Mouse (Mus musculus) lung, adult 18-20 months (tissue): ENCODE results near the gene Selenom.

ENCODE experiments used
- DNase-seq, 2 experiments: peaks; one replicate each; pipeline ENCODE4 v3.0.0; 2022; ENCODE audit warnings: mixed read lengths in 2 of 2

The Selenom gene

DNA sequence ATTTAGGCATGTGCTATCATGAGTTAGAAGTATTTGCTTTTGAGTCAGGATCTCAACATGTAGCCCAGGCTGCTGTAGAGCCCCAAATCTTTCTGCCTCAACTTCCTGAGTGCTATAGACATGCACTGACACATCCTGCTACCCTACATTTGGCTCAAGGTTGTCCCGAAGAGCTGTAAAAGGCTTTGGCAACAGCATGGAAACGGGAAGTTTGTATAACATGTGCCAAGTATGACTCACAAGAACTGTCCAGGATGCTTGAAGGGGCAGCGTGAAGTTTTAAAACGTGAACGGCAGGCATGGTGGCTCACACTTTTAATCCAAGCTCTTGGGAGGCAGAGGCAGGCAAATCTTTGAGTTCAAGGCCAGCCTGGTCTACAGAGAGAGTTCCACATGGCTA is 45.7 kb downstream of the Selenom start:
- peak; percentile 24 to 63 for DNase-seq

DNA sequence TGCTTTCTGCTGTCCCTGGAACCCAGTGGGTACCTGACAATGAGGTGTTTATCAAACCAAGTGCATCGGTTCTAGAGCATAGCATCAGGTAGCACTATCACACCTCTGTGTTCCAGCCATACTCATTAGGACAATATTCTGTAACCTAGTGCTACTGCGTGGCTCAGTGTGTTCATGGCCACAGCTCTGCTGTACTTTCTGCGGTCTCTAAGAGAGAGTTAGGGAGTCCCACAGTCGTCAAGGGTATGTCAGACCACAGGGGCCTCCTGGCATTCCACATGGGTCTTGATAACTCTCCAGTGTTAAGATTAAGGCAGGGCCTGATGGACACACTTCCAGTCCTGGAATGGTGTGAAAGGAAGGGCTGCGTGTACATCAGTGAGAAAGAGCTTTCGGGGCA is 49.4 kb downstream of the Selenom start:
- no peak for DNase-seq

DNA sequence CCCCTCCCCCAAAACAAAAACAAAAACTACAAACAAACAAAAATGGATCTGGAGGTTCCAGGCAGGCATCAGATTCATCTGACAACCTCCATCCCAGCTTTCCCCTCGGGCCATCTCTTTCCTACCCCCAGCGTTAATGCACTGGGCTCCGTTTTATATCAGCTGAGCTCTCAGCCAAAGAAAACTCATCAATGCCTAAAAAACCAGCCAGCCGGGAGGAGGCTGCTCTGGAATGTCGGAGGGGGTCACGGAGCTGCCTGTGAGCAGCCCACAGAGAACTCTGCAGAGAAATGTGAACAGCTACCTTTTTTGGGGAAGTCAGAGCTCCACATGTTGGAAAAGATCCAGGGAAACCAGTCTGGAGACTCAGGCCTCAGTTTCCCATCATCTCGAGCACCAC is 50.0 kb downstream of the Selenom start:
- no peak for DNase-seq

DNA sequence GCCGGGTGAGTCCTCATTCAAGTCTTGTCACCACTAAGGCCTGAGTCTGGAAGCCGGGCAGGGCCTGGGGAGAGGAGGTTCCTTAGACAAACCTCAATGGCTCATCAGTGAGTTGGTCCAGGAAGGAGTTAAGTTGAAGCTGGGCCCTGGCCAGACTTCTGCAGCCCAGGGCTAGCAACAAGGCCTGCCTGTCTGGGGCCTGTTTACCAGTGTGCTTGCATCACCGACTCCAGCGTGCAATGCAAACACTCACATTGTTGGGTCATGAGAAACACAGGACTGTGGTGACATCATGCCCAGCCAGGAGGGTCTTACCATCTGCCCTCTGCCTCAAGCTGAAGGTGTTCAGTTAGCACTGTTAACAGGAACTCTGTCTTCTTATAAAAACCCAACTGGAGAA is 51.5 kb downstream of the Selenom start:
- DNase-seq = peak; percentile 71 to 77
